ENCODE assay signal across 12 mouse cellular contexts in the genomic region with DNA sequence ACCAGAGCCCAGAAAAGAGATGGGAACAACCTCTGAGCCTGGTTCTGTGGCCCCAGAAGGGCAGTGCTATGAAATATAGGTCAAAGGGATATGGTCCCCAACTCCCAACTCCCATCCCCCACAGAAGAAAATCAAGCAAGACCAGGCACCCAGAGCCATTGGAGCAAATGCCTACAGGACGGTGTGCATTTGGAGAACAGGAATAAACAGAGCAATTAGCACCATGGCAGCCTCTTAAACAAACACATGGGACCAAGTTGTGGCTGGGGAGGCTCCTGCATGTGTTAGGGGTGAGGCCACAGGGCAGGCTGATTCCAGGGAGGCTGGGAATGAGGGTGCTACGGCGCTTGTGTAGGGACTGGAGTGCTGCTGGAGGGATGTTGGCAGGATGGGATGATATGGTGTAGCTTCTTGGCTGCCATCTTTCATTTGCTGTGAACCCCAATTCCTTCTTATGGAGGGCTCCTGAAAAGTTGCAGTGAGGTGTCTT. TPM values are rescaled to one million over a fixed set of nuclear protein-coding genes. Genes with fewer than 3 reads are reported as not detected.
DNase-seq lines count a peak whose midpoint lies in the region; ATAC-seq lines count a peak whose summit lies in the region.
"Had no signal": no experiment of that assay in that cellular context is flagged by ENCODE, and none has a peak within 500 bp of the region (broad histone marks: within the 10 kb centered on the region; RNA-seq: fewer than 3 reads in every experiment).

No protein-coding gene starts in this region.

- 70% methylated on average over 3 of the region's 3 CpGs for WGBS in hindbrain, embryonic 10.5 days
- WGBS in hindbrain, embryonic 16.5 days: 47% methylated on average over 3 of the region's 3 CpGs
- 57% methylated on average over 3 of the region's 3 CpGs for WGBS in embryonic facial prominence, embryonic 11.5 days
- 51% methylated on average over 3 of the region's 3 CpGs for WGBS in hindbrain, embryonic 15.5 days
- 40% methylated on average over 3 of the region's 3 CpGs for WGBS in midbrain, embryonic 16.5 days

- H3K36me3 ChIP-seq in hindbrain, embryonic 10.5 days: no peaks in the 10 kb centered on the region
- H3K36me3 ChIP-seq in hindbrain, embryonic 16.5 days (ENCODE audit: control insufficient read depth, insufficient read depth, low read length): no peaks in the 10 kb centered on the region
- H3K36me3 ChIP-seq in embryonic facial prominence, embryonic 11.5 days (replicated peaks; ENCODE audit: control insufficient read depth, insufficient read depth, low read depth, low read length): no peaks in the 10 kb centered on the region
- no peaks in the 10 kb centered on the region for H3K36me3 ChIP-seq in hindbrain, embryonic 15.5 days
- H3K36me3 ChIP-seq in midbrain, embryonic 16.5 days (ENCODE audit: control insufficient read depth, insufficient read depth, low read length): no peaks in the 10 kb centered on the region
- H3K36me3 ChIP-seq: limb, embryonic 15.5 days had no signal

- no peak overlapping the region for H3K4me2 ChIP-seq in hindbrain, embryonic 16.5 days (ENCODE audit: low read length)
- H3K4me2 ChIP-seq in embryonic facial prominence, embryonic 11.5 days (ENCODE audit: low read depth, low read length): no peak overlapping the region
- H3K4me2 ChIP-seq in hindbrain, embryonic 15.5 days: no peak overlapping the region
- no peak overlapping the region for H3K4me2 ChIP-seq in midbrain, embryonic 16.5 days (ENCODE audit: low read length)
- H3K4me2 ChIP-seq: limb, embryonic 15.5 days; lung, embryonic 14.5 days had no signal

- intact Hi-C loops in gastrocnemius, postnatal 36 days (cut with DNase I): no loop called here

- peaks cover 37% of the 10 kb centered on the region for H3K27me3 ChIP-seq in hindbrain, embryonic 10.5 days (ENCODE audit: insufficient read depth, poor library complexity, severe bottlenecking)
- 0 out of 2 replicates have a peak, but pooled peaks cover 2% of the 10 kb centered on the region for H3K27me3 ChIP-seq in hindbrain, embryonic 16.5 days (replicated peaks; ENCODE audit: control insufficient read depth, insufficient read depth, low read length)
- no peaks in the 10 kb centered on the region for H3K27me3 ChIP-seq in embryonic facial prominence, embryonic 11.5 days (ENCODE audit: control insufficient read depth, insufficient read depth, low read length)
- H3K27me3 ChIP-seq in hindbrain, embryonic 15.5 days: peaks cover 14% of the 10 kb centered on the region; the same call in 1 of the 2 replicates
- no peaks in the 10 kb centered on the region for H3K27me3 ChIP-seq in midbrain, embryonic 16.5 days (ENCODE audit: control insufficient read depth, insufficient read depth, low read depth, low read length)
- H3K27me3 ChIP-seq: limb, embryonic 15.5 days had no signal

- H3K4me3 ChIP-seq in hindbrain, embryonic 10.5 days: no peak overlapping the region
- no peak overlapping the region for H3K4me3 ChIP-seq in hindbrain, embryonic 16.5 days (ENCODE audit: low read length)
- H3K4me3 ChIP-seq in embryonic facial prominence, embryonic 11.5 days (ENCODE audit: low read depth, low read length): no peak overlapping the region
- no peak overlapping the region for H3K4me3 ChIP-seq in hindbrain, embryonic 15.5 days
- H3K4me3 ChIP-seq in midbrain, embryonic 16.5 days (ENCODE audit: low read depth, low read length): no peak overlapping the region
- H3K4me3 ChIP-seq: limb, embryonic 15.5 days had no signal

- DNase-seq in hindbrain, embryonic 10.5 days (ENCODE audit: low spot score): no peak
- no peak for DNase-seq in embryonic facial prominence, embryonic 11.5 days (ENCODE audit: low spot score)
- DNase-seq in gastrocnemius, postnatal 36 days: no peak
- DNase-seq in cerebellum, adult 18-20 months: no peak
- DNase-seq: cerebellum, adult 8-10 months; kidney, adult 9 months; lung, embryonic 14.5 days; thymus, postnatal 14 days had no signal

- no peak for ATAC-seq in hindbrain, embryonic 16.5 days
- no peak for ATAC-seq in embryonic facial prominence, embryonic 11.5 days (replicated peaks; ENCODE audit: insufficient number of reproducible peaks, low FRiP score, low TSS enrichment, low read depth)
- no peak for ATAC-seq in hindbrain, embryonic 15.5 days (ENCODE audit: low FRiP score, low read depth)
- ATAC-seq in midbrain, embryonic 16.5 days: no peak

- H3K27ac ChIP-seq in hindbrain, embryonic 10.5 days: peak overlapping the region; percentile 91
- H3K27ac ChIP-seq in hindbrain, embryonic 16.5 days (ENCODE audit: low read depth, low read length): no peak overlapping the region
- peak overlapping the region; percentile 52 for H3K27ac ChIP-seq in embryonic facial prominence, embryonic 11.5 days (replicated peaks; ENCODE audit: low read depth, low read length)
- H3K27ac ChIP-seq in hindbrain, embryonic 15.5 days (replicated peaks): peak overlapping the region; percentile 56
- peak overlapping the region; percentile 80 for H3K27ac ChIP-seq in midbrain, embryonic 16.5 days (ENCODE audit: low read length)
- H3K27ac ChIP-seq: limb, embryonic 15.5 days had no signal

- H3K9ac ChIP-seq in hindbrain, embryonic 16.5 days (ENCODE audit: low read depth, low read length): no peak overlapping the region
- H3K9ac ChIP-seq in embryonic facial prominence, embryonic 11.5 days (replicated peaks; ENCODE audit: low read length): 0 out of 2 replicates have a peak overlapping the region, but pooled peaks have one; percentile 13
- H3K9ac ChIP-seq in hindbrain, embryonic 15.5 days: no peak overlapping the region
- H3K9ac ChIP-seq in midbrain, embryonic 16.5 days (ENCODE audit: low read depth, low read length): no peak overlapping the region
- H3K9ac ChIP-seq: limb, embryonic 15.5 days; lung, embryonic 14.5 days had no signal

- H3K9me3 ChIP-seq in hindbrain, embryonic 10.5 days: no peaks in the 10 kb centered on the region
- H3K9me3 ChIP-seq in hindbrain, embryonic 16.5 days (ENCODE audit: control insufficient read depth, low read length): no peaks in the 10 kb centered on the region
- H3K9me3 ChIP-seq in embryonic facial prominence, embryonic 11.5 days (replicated peaks; ENCODE audit: control insufficient read depth, low read length): no peaks in the 10 kb centered on the region
- no peaks in the 10 kb centered on the region for H3K9me3 ChIP-seq in hindbrain, embryonic 15.5 days
- H3K9me3 ChIP-seq in midbrain, embryonic 16.5 days (replicated peaks; ENCODE audit: control insufficient read depth, low read length, poor library complexity, severe bottlenecking): no peaks in the 10 kb centered on the region
- H3K9me3 ChIP-seq: limb, embryonic 15.5 days had no signal

- peaks cover 58% of the 10 kb centered on the region for H3K4me1 ChIP-seq in hindbrain, embryonic 10.5 days (replicated peaks)
- peaks cover 14% of the 10 kb centered on the region for H3K4me1 ChIP-seq in hindbrain, embryonic 16.5 days (ENCODE audit: control insufficient read depth, insufficient read depth, low read depth, low read length)
- H3K4me1 ChIP-seq in embryonic facial prominence, embryonic 11.5 days (ENCODE audit: control insufficient read depth, insufficient read depth, low read length): peaks cover 6% of the 10 kb centered on the region
- H3K4me1 ChIP-seq in hindbrain, embryonic 15.5 days (replicated peaks): peaks cover 20% of the 10 kb centered on the region
- peaks cover 17% of the 10 kb centered on the region for H3K4me1 ChIP-seq in midbrain, embryonic 16.5 days (ENCODE audit: control insufficient read depth, insufficient read depth, low read length)

RNA-seq across cellular contexts. Expression of a gene that starts 22.2 kb away (rescaled TPM):
- polyA plus RNA-seq in hindbrain, embryonic 10.5 days (2016; fragmentation: Nextera tagmentation; extraction: Ambion mirVana): 26.1 and 37.6 TPM in 2 replicates
- 35.6 and 48.0 TPM in 2 replicates for polyA plus RNA-seq in hindbrain, embryonic 16.5 days (2015; fragmentation: Nextera tagmentation; extraction: Ambion mirVana)
- 20.6 and 33.4 TPM in 2 replicates for polyA plus RNA-seq in embryonic facial prominence, embryonic 11.5 days (2014; fragmentation: Nextera tagmentation; extraction: Ambion mirVana)
- polyA plus RNA-seq in hindbrain, embryonic 15.5 days (2015; fragmentation: Nextera tagmentation; extraction: Ambion mirVana): 59.5 and 78.0 TPM in 2 replicates
- polyA plus RNA-seq in midbrain, embryonic 16.5 days (2015; fragmentation: Nextera tagmentation; extraction: Ambion mirVana): 101 and 126 TPM in 2 replicates
- 1 to 10 TPM; 2.3 to 2.8 TPM for total RNA-seq in gastrocnemius, postnatal 36 days (2021)
